Mouse (Mus musculus) forelimb bud, embryonic 11.5 days (tissue): ENCODE results near the gene Ndc1.
"Not testable (repeated sequence)": the region's sequence is repeated elsewhere in the genome, so short reads cannot be mapped to it uniquely, and the experiment has no call there.

Source experiments
- DNase-seq: peaks from one replicate; pipeline ENCODE4 v3.0.0-alpha.2; 2012; ENCODE audit warnings: low read depth, low spot score

The Ndc1 gene

DNA sequence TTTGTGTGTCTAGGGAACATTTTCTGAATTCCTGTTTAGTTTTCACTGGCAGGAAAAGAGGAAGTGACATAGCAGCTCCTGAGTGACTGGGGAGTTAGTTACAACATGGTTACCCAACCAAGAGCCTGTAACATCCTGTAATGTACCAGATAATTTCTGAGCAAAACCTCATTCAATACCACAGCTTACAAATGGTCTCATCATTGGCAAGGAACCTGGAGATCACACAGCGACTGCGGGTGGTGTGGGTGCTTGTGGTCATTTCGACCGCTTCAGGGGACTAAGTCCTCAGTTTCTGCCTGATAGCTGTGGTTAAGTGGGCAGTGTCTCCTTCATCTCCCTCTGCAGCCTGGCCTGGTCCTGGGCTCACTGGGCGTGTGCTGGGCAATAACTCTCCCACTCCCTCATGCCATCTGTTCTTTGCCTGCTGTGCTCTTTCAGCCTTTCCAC is 3.4 kb upstream of the Ndc1 start:
- no peak for DNase-seq

DNA sequence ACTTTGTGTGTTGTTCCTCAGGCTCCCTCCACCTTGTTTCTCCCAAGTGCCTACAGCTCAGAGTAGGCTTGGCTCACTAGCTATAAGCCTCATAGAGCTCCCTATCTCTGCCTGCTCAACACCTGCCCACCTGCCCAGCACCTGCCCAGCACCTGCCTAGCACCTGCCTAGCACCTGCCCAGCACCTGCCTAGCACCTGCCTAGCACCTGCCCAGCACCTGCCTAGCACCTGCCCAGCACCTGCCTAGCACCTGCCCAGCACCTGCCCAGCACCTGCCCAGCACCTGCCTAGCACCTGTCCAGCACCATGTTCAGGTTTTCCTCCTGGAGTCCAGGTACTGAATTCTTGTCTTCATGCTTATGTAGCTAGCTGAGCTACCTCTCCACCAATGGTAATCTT is 1.2 kb upstream of the Ndc1 start:
- not testable (repeated sequence) for DNase-seq

DNA sequence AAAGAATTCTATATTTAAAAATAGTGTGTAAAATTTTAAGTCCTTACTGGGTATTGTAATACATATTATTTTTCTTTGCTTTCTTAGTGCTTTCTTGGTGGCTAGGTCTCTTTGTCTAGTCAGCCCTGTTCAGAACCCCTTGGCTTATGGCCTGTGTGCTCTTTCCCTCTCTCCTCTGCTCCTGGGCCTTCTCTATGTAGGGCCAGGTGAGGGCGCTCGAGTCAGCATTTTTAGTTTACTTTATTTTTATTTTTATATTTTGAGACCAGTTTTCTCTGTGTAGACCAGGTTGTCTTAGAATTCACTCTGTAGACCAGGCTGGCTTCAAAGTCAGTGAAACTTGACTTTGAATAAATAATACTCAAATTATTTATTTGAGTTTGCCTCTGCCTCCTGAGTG is 4.7 kb downstream of the Ndc1 start:
- DNase-seq = no peak

DNA sequence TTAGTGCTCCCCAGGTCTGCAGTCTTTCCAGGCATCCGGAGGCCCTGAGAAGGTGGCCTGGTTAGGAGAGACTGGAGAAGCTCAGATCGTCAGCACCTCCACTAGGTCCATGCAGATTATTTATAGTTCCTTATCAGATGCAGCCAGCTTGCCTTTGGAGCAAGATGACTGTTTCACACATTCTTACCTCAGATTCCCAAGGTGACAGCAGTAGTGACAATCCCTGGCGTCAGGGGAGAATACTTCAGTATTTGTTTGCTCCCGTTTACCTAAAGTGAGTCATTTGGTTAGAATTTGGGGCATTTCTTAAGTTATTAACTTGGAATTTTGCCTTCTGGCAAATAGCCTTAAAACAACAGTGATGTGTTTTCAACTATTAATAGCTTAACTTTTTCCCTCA is 7.1 kb downstream of the Ndc1 start:
- DNase-seq = no peak

DNA sequence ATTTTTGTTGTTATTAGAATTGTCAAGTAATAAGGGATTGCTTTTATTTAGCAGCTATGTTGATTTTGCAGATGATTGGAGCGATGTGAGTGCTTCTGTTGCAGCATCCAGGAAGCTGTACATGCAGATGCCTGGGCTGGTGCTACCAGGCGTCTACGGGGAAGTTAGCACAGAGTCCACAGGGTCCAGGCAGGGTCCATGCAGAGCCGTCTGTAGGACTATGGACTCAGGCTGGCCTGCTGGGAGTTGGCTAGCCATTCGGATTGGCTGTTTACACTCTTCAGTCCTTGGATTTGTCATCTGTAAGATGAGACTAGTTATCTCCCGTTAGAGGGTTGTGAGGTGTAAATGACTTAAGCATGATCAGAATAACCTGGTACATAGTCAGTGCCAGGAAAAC is 11.4 kb downstream of the Ndc1 start:
- DNase-seq = no peak

DNA sequence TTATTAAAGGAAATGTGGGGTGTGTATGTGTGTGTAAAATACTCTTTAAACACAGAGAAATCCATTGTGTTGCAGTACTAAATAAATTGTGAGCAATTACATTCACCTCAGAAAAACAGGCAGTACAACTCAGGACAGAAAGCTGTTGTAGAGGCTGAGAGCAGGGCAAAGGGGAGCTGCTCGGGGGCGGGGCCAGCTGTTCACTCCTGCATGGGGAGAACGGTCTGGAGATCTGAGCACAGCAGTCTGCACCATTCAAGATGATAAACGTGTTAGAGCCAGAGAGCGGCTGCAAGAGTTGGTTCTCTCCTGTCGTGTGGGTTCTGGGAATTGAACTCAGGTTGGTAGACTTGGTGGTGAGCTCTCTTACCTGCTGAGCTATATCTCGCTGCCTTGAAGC is 13.3 kb downstream of the Ndc1 start:
- no peak for DNase-seq

DNA sequence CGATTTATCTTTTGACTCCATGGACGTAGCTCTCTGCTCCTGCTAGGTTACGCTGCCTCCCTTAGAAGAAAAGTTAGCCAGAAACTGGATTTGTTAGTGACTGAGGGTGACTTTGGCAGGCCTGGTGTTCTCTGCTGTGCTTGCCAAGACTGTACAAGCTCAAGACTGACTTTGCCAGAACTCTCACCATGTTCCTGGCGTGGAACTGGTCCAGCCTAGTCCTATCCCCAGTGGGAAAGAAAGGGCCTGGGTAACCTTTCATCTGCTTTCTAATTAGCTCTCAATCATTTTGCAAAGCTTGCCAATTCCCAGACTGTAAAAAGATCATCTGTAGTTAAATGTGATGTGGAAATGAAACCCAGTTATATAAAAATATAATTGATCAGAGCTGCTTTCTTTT is 19.5 kb downstream of the Ndc1 start:
- DNase-seq = no peak

DNA sequence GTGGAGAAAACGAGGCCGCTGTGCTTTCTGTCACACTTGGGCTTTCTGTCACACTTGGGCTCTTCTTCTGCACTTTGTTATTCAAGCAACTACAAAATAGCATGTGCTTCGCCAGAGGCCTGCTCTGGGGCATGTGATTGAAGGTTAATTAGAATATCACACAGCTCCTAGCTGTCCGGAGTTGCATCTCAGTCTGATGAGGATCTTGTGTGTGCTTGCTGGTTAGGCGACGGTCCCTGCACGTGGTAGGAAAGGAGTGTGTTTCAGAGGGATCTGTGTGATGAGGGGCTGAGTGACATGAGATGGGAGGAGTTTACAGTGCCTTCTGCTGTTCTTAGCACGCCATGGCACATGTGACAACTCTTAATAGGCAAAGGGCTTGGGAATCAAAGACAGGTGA is 19.9 kb downstream of the Ndc1 start:
- DNase-seq = no peak

DNA sequence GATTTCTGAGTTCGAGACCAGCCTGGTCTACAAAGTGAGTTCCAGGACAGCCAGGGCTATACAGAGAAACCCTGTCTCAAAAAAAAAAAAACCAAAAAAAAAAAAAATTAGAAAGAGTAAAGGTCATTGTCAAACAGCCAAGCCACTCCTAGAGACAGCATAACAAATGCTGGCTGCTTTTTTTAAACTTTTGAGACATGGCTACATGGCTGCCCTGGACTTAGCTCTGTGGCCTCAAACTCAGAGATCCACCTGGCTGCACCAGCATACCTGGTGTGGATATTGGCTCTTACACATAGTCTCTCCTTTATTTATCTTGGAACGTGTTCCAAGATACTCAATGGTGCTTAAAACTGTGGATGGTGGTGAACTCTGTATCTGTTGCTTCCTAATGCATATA is 20.7 kb downstream of the Ndc1 start:
- DNase-seq = no peak

DNA sequence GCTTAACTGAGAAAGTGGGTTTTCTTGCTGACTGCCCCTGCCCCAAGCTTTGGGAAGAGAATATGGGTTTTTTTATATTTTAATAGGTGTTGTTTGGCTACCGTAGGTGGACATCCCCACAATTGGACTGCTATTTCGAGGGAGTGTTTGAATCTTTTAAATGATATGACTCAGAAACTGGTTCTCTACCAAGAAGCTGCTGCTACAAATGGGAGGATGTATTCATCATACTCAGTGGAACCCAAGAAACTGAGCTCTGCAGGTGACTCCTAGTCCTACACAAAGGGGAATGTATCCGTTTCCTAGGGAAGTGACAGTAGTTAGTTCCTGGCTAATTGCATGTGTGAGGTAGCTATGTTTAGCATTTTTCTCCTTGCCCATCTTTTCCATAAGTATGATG is 21.8 kb downstream of the Ndc1 start:
- DNase-seq = no peak

DNA sequence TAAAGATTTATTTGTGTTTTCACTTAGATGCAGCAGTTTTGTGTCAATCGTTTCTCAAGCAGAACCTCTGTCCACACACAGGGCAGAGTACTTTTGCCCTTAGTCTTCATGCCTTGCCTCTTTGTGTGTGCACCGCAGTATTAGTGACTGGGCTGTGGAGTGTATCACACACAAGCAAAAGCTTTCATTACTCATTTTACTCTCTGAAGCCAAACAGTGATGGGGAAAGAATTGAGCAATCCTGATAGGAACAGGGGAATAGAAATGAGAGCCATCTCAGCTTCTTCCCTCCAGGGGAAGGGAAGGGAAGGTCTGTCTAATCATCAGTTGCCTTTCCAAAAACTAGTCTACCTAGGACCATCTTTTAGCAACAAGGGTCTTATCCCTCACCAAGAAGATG is 26.2 kb downstream of the Ndc1 start:
- DNase-seq = no peak

DNA sequence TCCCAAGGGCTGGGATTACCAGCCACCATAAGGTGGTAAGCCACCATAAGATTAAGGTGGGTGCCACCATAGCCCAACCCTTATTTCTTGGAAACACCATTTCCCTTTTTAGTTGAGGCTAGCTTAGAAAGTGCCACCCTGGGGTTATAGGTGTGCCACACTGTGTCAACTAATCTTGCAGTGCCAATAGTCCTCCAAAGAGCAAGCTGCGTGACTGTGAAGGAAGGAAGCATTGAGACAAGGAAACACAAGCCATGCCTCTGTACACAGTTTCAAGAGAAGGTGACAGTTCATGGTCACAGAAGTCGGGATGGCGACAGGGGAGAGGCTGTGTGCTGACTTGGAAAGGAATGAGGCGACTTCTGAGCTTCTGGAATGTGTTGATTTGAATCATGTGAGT is 52.6 kb downstream of the Ndc1 start:
- DNase-seq = no peak

DNA sequence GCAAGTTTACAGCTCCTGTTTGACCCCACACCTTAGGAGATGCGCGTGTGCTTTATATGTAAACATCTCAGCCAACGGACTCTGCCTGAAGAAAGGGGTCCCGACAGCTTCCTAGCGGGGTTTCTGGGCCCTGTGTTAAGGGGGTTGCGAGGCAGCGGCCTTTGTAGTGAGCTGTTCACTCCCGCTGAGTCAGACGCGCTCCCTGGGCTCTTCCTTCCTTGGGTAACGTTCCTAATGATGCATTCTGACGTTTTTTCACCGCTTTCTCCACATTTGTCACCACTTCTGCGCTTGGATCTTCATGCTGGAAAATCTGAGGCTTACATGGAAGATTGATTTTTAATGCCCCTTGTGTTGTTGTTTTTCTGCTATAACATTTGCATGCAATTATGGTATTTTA is 54.1 kb downstream of the Ndc1 start:
- DNase-seq = no peak

DNA sequence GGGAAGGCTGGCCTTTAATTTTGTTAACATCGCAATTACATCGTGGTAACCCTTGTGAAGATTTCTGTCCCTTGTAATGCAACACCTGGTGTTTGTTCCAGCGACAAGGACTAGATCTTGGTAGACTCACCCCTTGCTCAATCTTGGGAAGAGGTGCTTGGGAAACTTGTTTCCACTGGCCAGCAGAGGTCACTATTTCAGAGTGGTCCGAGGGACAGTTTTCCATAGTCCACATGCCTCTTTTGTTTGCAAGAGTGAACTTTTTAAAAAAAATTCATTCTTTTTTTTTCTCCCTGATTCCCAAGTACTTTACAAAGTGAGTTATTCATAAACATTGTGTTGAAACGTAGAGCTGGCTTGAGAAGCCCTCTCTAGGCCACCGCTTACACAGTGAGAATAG is 54.6 kb downstream of the Ndc1 start:
- DNase-seq = peak; percentile 54

DNA sequence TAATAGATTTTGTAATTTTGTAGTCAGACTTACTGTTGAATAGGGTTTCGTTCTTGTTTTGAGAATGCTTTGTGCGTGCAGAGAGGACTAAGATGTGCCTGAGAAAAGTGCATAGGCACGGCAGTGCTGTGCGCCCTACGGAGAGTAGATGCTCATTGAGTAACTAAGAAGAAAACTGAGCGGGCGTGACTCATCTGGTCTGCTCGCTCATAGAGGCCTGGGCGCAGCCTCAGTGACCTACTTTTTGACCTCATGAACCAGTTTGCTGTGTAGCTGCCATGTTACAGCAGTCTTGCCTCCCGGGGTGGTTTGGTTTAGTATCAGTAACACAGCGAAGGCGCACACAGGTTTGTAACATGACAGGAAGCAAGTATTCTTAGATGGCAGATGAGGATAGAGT is 58.0 kb downstream of the Ndc1 start:
- DNase-seq = no peak

DNA sequence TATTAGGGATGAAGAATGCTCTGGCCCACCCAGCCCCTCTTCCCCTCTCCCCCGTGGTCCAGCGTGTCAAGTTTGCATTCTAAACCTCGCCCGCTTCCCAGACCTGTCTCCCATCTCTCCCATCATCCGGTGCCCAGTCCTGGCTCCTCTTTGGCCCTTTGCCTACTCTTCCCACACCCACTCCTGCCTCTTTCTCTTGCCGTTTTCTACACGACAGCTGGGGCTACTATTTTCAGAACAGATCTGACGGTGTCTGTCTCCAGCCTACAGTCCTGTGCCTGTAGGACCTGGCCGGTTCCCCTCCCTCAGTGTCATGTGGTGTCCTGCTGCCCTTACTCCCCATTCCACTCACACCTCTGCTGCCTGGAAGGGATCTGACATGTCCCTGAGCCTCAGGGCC is 59.0 kb downstream of the Ndc1 start:
- no peak for DNase-seq

DNA sequence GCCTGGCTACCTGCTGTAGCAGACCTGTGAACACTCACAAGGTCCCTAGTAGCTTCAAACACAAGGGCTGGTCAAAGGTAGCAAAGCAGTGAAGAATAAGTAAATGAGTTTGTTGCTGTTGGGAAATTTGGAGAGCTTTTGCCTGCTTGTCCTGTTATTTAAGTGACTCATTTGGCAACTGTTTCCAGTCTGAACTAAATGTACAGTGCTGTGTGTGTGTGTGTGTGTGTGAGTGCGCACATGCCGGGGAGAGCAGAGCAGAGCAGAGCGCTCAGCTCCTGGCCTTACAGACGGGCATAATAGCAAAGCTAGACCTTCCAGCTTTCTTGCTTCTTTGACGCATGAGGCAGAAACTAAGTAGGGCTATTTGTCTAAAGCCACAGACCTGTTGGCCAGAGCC is 65.1 kb downstream of the Ndc1 start:
- DNase-seq = no peak

DNA sequence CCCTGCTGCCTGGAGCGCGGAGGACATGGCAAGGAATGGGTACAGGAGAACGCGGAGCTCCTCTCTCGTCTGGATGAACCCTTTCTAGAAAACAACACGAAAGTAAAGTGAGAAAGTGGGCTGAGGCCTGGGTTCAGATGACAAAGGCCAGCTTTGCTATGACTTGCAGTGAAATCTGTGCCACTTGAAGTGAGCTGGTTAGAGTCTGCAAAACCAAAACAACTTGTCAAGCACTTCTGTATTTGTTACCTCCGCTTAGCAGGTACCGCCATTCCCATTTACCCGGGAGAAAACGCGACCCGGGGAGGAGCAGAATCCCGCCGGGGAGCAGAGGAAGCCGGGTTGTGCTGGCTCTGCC is 66.4 kb downstream of the Ndc1 start:
- DNase-seq = no peak

DNA sequence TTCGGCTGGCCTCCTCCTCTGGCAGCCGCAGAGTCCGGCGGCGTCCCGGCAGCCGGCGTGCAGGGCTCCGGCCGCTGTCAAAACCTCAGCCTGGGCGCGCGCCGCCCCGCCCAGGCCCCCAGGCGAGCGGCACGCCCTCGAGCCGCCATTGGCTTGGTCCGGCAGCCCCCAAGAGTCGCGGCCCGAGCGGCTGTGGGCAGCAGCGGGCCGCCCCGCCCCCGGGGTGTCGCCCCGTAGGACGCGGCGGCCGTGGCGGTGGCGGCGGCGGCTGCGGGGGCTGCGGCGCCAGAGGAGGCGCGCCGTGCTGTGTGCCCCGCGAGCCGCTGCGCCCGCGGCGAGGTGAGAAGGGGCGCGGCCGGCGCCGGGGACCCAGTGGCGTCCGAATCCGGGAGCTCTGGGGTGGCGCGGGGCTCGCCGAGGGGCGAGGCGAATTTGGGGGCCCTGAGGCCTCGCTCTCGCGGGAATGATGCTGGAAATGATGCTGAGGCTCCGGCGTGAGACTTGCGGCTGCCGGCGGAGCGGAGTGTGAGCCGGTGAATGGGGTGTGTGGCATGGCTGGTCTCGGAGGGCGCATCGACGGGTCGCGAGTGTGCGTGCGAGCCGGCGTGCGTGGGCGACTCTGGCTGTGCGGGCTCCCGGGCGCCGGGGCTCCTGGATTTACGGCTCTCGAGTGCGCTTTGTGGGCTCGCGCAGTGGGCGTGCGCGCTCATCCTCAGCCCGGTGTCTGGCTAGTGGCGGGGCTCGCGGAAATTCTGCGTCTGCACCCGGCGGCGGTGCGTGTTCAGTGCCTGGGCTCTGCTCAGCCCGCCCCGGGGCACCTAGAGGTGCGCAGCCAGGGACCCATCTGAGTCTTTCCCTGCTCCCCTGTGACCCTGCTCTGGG is 67.0 kb downstream of the Ndc1 start, which contains the start of gene Glis1:
Gene Glis1, plus strand, starts transcription at position 236 of the 882 bp plus-strand sequence.
- DNase-seq = peak; percentile 59

DNA sequence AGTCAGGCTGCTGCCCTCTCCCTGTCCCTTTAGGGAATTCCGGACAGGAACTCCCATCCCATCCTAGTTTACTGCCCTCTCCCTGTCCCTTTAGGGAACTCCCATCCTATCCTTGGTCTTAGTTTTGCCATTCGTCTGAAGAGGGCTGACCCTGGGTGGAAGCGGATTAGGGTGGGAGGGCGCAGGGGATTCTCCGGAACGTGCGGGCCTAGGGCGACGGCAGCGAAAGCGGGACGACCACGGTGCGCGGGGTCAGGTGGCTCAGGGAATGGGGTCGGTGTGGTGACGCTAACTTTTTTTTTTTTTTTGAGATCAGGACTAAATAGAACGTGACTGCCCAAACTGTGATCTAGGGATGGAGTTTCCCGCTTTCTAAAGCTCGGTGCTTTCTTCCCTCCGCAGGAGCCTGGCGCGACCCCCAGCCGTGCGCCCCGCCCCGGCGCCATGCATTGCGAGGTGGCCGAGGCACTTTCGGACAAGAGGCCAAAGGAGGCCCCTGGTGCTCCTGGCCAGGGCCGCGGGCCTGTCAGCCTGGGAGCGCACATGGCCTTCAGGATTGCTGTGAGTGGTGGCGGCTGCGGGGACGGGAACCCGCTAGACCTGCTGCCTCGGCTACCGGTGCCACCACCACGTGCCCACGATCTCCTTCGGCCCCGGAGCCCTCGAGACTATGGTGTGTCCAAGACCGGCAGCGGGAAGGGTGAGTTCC is 67.8 kb downstream of the Ndc1 start:
- DNase-seq = no peak

DNA sequence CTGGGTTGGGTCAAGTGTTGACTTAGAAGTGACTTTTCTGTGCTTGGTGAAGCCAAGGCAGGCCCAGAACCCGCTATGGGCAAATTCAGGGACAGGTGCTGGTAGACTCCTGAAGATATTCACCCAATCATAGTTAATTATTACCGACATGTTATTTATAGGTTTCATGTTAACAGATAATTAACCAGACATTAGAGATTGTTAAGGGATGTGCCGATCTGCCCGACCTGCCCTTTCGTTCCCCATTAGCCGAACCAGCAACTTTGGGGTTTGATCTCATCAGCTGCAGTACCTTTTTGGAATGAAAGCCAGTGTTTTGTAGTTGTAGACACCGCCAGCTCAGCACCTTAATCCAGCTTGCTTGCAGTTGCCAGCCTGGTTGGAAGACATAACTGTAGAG is 68.9 kb downstream of the Ndc1 start:
- no peak for DNase-seq

DNA sequence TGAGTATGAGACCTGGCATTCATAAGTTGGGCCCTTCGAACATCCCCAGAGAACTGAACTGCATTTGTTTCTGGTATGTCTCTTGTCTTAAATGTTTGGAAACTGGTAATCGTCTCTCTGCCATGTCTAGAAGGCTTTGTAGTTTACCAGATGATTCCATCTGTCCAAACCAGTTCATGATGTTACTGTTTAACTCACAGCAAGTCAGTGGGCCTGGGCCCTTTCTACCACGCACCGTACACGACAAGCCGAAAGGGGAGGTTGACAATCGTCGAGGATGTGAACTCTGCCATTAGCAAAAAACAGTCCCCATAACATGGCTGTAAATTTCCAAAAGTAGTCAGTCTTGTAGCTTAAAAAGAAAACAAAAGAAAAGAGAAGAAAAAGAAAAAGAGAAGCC is 71.2 kb downstream of the Ndc1 start:
- DNase-seq = no peak

DNA sequence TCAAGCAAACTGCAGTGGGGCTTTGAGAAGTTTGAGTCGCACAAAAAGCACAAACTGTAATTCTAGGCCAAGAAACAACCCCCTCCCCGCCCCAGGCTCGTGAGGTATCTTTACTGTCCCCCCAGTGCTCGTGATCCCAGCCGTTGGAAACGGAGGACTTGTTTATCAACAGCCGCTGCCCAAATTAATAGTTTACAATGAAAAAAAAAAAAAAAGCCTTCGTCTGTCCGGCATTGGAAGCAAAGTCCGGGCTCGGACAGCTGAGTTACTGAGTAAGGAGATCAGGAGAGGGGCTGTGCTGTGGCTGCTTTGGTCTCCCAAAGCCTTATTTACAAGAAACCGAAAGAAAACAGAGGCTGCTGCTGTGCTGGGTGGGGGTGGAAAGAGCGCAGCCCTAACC is 72.7 kb downstream of the Ndc1 start:
- no peak for DNase-seq
